Mouse (Mus musculus) mesoderm, embryonic 11.5 days (tissue): ENCODE data around the gene Bbs9.

Source experiments
- DNase-seq: peaks from one replicate; pipeline ENCODE4 v3.0.0-alpha.2; 2012; ENCODE audit warnings: low read depth, low spot score

Bbs9 gene

DNA sequence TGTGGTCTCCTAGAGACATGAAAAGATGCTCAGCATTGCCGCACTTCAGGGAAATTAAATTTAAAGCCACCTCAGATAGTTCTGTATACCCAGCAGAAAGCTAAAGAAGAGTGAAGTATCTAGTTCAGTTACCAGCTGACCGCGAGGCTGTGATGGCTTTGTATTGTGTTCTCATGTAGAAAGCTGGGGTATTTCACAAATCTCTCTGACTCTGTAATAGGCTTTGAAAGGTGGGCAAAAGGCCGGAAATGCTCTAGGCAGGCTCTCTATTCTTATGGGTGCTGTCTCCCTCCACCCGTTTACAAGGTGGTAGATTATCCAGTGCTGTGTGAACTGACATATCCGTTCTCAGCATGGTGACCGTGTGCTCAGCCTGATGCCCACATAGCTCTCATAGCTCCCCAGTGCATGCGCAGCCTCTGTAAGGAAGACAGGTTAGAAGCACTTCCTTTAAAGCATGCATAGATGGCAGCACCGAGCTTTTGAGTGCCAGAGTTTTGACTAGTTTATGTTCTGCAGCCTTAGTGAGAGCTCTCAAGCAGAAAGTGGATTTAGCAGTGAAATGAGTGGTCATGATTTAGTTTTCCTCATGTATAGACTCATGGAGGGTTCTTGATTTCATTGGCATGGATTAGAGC is 57.4 kb downstream of the Bbs9 start:
- DNase-seq: peak; percentile 59

- DNase-seq: no peak
Measured at GRCm38 (mm10) chr9:22537767-22538373, 62.4 kb downstream of the Bbs9 start.

GRCm38 (mm10) chr9:22539546-22539945 is 64.0 kb downstream of the Bbs9 start:
- DNase-seq: no peak

GRCm38 (mm10) chr9:22541130-22541529 is 65.6 kb downstream of the Bbs9 start:
- DNase-seq: no peak

GRCm38 (mm10) chr9:22543467-22543866 is 68.0 kb downstream of the Bbs9 start:
- no peak for DNase-seq

DNA sequence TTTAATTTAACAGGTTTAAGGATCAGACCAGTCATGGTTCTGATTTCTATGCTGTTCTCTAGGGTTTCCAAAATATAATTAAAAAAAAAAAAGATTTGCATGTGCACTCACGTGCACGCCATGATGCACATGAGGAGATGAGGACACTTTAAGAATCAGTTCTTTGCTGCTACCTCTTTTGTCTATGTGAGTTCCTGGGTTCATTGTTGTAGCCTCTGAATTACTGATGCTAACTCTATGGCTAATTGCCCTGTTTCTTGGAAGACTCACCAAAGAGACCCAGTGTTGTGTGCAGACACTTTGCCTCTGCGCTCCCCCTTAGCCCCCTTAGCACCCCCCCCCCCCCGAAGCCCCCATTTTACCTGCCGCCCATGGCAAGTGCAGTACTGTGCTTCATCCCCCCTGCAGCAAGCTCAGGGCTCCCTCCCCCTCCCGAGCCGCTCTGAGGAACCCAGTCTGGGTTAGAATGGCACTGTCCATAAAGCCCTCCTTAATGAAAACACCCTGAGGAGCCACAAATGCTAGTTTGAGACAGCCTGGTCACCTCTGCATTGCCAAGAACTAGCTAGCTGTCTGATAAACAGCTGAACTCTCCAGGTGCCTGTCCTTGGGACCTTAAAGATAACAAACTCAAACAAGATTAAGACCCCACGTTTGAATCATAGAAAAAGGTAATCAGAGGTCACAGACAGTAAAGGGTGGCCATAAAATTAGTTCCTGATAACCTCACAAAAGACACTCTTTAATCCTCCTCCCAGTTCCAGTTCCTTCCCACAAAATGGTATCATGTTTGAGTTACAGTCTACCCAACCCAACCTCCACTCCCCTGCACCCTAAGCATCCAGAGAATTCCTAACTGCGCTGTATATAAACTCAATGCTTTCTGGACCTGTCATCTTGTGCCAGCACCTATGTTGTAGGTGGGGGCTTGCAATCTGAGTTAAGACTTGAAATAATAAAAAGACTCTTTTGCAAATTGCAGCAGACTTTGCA is 69.1 kb downstream of the Bbs9 start:
- no peak for DNase-seq

- DNase-seq: no peak
Measured at GRCm38 (mm10) chr9:22551273-22551672, 75.8 kb downstream of the Bbs9 start.

DNA sequence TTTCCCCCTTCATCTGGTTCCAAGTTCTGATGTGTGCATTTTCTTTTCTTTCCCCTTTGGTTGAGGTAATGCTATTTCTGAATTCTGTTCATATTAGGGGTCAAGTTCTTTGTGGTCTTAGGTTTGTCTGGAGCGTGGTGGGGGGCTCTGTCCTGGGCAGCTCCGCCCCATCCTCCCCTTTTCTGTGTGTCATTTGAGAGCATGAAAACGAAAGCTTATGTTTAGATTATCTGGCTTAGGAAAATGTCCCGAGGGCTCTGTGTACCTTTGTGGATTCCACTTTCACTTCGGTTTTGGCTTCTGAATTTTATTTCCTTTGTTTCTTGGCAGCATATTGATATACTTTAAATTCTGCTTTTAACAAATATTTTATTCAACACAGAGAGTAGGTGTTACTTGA is 80.6 kb downstream of the Bbs9 start:
- DNase-seq: no peak

- peak; percentile 67 for DNase-seq
Measured at GRCm38 (mm10) chr9:22557467-22557866, 82.0 kb downstream of the Bbs9 start.

DNA sequence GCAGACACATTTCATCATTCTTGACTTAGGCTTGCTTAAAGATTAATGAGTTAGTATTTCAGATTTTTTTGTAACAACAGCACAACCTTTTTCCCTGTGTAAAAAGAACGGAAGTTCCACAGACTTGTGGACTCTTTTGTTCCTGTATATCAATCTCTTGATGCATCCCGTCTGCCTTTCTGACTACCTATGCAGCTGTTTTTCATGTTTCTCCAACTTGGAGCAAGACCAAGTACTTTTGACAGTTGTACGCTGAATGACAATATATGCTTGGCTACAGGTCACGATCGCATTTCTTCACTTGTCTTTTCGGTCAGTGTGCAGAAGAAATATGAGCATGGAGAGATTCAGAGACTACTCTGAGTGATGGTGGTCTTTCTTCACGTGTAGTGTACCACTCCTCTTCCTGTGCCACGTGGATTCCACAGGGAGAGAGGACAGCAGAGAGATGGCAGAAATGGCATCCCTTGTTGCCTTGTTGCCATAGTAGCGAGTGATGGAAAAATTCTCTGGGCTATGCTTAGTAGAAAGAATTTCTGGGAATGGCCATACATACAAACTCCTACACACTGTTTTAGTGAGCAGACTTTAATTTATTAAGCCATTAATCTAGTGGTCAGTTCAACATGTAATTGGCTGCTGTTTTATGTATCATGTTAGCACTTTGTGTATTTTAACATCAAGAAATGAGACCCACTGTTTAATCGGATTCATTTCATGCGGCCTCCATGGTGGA is 88.3 kb downstream of the Bbs9 start:
- peak; percentile 28 for DNase-seq

GRCm38 (mm10) chr9:22567726-22568125 is 92.2 kb downstream of the Bbs9 start:
- DNase-seq: no peak

- no peak for DNase-seq
Measured at GRCm38 (mm10) chr9:22576426-22577139, 101.1 kb downstream of the Bbs9 start.

DNA sequence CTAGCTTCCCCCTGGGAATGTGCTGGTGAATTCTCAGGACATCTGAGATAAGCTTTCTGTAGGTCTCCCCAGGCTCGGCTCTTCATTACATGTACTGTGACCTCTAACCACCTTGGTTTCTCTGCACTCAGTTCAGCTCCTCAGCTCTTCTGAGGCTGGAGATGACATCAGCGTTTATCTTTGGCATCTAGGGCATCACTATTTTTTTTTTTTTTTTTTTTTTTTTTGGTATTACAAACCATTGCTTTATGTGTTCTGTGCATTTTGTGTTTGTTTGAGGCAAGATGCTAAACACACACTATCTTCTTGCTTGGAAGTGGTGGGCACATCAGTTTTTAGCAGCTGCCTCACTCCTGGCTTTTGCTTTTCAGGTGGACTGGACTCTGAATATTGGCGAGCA is 102.8 kb downstream of the Bbs9 start:
- no peak for DNase-seq

- DNase-seq: no peak
Measured at GRCm38 (mm10) chr9:22584221-22584620, 108.7 kb downstream of the Bbs9 start.

- DNase-seq: no peak
Measured at GRCm38 (mm10) chr9:22593032-22593431, 117.5 kb downstream of the Bbs9 start.

DNA sequence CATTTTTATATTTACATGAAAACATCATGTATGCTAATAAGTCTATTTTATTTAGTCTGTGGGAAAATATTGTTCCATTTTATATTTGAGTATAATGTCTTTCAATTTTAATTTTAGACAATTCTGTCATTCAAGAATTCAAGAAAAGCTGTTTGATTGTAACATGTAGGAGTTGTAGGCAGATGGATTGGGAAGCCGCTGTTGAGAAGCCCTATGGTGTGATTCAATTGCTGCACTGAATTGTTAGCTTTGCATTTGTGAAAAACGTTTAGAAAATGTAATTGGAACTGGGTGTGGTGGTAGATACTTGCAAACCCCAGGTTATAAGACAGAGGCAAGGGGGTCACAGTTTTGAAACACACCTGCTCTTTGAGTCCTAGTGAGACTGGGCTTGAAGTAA is 121.1 kb downstream of the Bbs9 start:
- DNase-seq: no peak

- no peak for DNase-seq
Measured at GRCm38 (mm10) chr9:22613271-22613824, 137.8 kb downstream of the Bbs9 start.

- no peak for DNase-seq
Measured at GRCm38 (mm10) chr9:22619245-22619644, 143.7 kb downstream of the Bbs9 start.

GRCm38 (mm10) chr9:22624966-22625365 is 149.5 kb downstream of the Bbs9 start:
- peak; percentile 50 for DNase-seq

DNA sequence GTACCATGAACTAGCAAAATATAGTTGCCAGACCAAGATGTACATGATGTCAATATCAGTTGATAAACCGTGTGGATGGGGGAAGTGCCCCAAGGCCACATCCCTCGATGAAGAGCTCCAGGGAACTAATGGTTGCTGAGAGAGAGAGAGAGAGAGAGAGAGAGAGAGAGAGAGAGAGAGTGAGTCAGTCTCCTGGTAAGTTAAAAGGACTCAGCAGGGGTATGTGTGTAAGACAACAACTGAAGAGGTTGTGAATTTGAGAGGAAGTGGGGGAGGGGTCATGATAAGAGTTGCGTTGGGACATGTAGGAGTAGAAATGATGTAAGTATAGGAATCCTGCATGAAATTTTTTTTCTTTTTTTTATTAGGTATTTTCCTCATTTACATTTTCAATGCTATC is 150.5 kb downstream of the Bbs9 start:
- no peak for DNase-seq

DNA sequence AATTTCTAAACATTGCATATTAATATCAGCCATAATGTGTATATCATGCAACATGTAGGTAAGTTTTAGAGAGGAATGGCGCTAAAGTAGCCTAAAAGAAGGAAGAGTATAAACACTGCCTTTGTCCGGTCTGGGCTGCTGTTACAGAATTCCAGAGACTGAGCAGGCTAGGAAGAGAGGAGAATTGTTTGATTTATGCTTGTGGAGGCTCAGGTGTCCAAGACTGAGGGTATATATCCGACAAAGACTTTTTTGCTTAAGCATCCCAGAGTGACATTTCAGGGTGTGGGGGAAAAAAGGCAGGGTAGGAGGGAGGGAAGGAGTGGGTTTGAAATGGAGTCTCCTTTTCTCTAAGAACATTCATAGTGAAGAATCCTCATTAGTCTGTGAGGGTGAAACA is 152.4 kb downstream of the Bbs9 start:
- no peak for DNase-seq
